Mouse (Mus musculus): ENCODE data around the gene Mcrip2. TPM values are rescaled to one million over a fixed set of nuclear protein-coding genes. Genes with fewer than 3 reads are reported as not detected.

Mcrip2 gene
- polyA plus RNA-seq, 1 experiment from 2014 or later: 15.9 TPM

DNA sequence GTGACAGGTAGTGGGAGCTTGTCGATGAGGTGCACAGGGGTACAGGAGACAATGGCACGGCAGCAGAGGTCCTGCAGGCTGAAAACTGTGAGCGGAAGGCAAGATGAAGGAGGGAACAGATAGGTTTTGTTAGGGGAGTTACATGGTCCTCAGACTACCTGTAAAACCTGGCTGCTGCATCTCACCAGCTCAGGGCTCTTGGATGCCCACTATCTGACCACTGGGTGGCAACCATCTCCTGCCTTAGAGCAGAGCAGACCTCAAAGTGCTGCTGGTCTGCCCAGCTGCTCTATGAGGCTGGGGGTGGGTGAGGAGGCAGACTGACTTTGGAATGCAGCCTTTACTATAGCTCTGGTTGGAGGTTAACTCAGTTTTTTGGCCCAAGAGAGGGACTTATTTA, 15.3 kb upstream of the Mcrip2 start:
- Histone ChIP-seq H3K4me1 (ENCODE audit: control insufficient read depth, insufficient read depth, low read length) (no peaks in the 10 kb centered on the region), H3K9ac (ENCODE audit: low read length) (no peak overlapping the region), H3K9me3 (replicated peaks; ENCODE audit: control insufficient read depth, low read length) (no peaks in the 10 kb centered on the region), H3K4me2 (ENCODE audit: low read length) (no peak overlapping the region), H3K27ac (ENCODE audit: low read depth, low read length) (no peak overlapping the region), H3K4me3 (ENCODE audit: low read depth, low read length) (no peak overlapping the region), H3K27me3 (replicated peaks; ENCODE audit: control insufficient read depth, insufficient read depth, low read length) (no peaks in the 10 kb centered on the region), H3K36me3 (ENCODE audit: control insufficient read depth, insufficient read depth, low read length) (peaks cover 44% of the 10 kb centered on the region)
- ATAC-seq (no peak), DNase-seq (ENCODE audit: low spot score) (no peak)
- 85% methylated on average over 3 of the region's 3 CpGs for WGBS

DNA sequence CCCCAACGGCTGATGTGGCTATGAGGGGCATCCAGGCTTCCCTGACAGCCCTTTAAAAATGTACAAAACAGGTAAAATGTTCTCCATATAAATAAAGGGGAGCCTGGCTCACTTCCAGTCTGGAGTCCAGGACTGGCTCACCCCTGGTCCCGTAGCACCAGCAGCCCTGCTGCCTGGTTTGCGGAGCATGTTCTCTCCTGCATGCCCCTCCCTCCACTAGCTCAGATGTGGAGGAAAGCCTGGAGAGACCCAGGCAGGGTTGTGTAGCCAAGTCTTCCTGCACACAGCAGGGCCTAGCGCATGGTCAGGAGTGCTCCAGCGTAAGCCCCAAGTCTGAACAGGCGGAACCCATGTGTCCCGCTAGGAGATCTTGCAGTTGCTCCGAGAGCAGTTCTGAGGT, 14.7 kb upstream of the Mcrip2 start:
- H3K4me2 ChIP-seq (ENCODE audit: low read length): no peak overlapping the region
- no peak overlapping the region for H3K27ac ChIP-seq (ENCODE audit: low read depth, low read length)
- H3K27me3 ChIP-seq (replicated peaks; ENCODE audit: control insufficient read depth, insufficient read depth, low read length): no peaks in the 10 kb centered on the region
- no peak overlapping the region for H3K4me3 ChIP-seq (ENCODE audit: low read depth, low read length)
- H3K9ac ChIP-seq (ENCODE audit: low read length): no peak overlapping the region
- DNase-seq (ENCODE audit: low spot score): no peak
- peaks cover 46% of the 10 kb centered on the region for H3K36me3 ChIP-seq (ENCODE audit: control insufficient read depth, insufficient read depth, low read length)
- WGBS: 85% methylated on average over 8 of the region's 8 CpGs
- ATAC-seq: no peak
- no peaks in the 10 kb centered on the region for H3K9me3 ChIP-seq (replicated peaks; ENCODE audit: control insufficient read depth, low read length)
- H3K4me1 ChIP-seq (ENCODE audit: control insufficient read depth, insufficient read depth, low read length): no peaks in the 10 kb centered on the region

DNA sequence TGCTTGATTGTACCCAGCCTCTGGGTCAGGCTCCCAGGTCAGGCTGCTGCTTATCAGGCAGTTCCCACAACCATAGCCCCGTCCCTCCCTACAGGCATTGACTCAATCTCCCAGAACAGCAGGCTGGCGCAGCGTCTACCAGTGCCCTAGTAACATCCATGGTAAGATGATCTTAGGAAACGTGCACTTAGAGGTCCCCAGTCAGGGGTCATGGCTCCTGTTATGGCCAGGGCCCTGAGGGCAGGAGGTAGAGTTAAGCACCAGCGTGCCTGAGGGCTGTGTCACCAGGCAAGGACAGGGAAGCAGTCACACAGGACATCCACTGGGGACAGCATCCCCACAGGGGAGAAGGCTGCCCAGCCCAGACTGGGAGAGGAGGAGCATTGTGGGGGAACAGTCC, 13.7 kb upstream of the Mcrip2 start:
- DNase-seq (ENCODE audit: low spot score): no peak

DNA sequence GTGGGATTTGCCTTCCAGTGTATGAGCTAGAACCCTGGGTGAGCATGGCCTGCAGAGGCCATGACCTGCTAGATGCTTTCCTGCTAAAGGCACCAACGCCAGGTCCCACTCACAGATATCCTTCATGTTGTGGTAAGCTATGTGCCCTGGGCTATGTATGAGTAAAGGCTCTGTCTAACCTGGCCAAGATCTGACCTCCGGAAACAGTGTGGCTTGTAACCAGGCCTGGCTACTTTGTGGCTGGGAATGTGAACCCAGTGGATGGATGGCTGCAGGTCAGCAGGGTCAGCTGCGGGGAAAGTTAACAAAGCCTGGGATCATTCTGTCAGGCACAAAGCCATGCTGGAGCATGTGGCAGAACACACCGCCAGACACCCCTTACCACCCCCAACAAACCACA, 13.1 kb upstream of the Mcrip2 start:
- no peak for DNase-seq (ENCODE audit: low spot score)
- H3K27me3 ChIP-seq (replicated peaks; ENCODE audit: control insufficient read depth, insufficient read depth, low read length): no peaks in the 10 kb centered on the region
- H3K9me3 ChIP-seq (replicated peaks; ENCODE audit: control insufficient read depth, low read length): no peaks in the 10 kb centered on the region
- peaks cover 45% of the 10 kb centered on the region for H3K36me3 ChIP-seq (ENCODE audit: control insufficient read depth, insufficient read depth, low read length)
- 39% methylated on average over 4 of the region's 4 CpGs for WGBS
- ATAC-seq: no peak
- H3K4me3 ChIP-seq (ENCODE audit: low read depth, low read length): no peak overlapping the region
- no peak overlapping the region for H3K4me2 ChIP-seq (ENCODE audit: low read length)
- H3K4me1 ChIP-seq (ENCODE audit: control insufficient read depth, insufficient read depth, low read length): no peaks in the 10 kb centered on the region
- H3K9ac ChIP-seq (ENCODE audit: low read length): peak overlapping the region; percentile 29
- H3K27ac ChIP-seq (ENCODE audit: low read depth, low read length): peak overlapping the region; percentile 33; the same call in 1 of the 2 replicates

More for the DNA sequence above, 13.7 kb upstream of the Mcrip2 start:
- Histone ChIP-seq H3K9me3 (replicated peaks; ENCODE audit: control insufficient read depth, low read length) (no peaks in the 10 kb centered on the region), H3K9ac (ENCODE audit: low read length) (no peak overlapping the region), H3K4me2 (ENCODE audit: low read length) (no peak overlapping the region), H3K4me1 (ENCODE audit: control insufficient read depth, insufficient read depth, low read length) (no peaks in the 10 kb centered on the region), H3K4me3 (ENCODE audit: low read depth, low read length) (no peak overlapping the region), H3K27ac (ENCODE audit: low read depth, low read length) (no peak overlapping the region), H3K36me3 (ENCODE audit: control insufficient read depth, insufficient read depth, low read length) (peaks cover 45% of the 10 kb centered on the region), H3K27me3 (replicated peaks; ENCODE audit: control insufficient read depth, insufficient read depth, low read length) (no peaks in the 10 kb centered on the region)
- ATAC-seq: no peak
- 60% methylated on average over 5 of the region's 5 CpGs for WGBS

DNA sequence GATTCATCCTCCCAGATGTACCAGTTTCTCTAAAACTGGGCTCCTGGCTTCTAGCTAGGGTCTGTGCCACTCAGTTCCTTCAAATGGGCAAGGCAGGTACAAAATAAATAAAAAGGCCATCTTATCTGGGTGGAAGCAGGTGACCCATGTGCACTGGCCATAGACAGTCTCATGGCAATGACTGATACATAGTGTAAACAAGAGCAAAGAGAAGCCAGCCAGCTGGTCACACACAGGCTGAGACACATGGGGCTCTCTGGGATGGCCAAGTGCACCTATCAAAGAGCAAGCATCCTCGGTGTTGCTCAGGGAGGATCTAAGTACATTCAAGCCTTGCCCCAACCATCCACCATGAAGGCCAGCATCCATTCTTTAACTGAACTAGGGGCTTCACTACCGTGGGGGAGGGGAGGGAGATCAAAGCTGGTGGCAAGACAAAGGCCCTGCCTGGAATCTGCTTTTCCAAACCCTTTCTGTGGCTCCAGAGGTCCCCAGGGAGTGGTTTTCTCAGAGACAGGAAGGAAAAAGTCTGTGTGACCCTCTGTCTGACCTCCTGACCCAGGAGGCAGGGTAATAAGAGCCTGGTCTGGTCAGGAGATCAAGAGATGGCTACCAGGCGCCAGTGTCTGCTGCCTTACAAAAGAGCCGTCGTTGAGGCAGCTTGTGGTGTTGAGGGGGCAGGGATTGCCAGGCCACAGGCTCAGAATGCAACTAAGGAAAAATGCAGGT, 12.5 kb upstream of the Mcrip2 start:
- Histone ChIP-seq H3K27ac (ENCODE audit: low read depth, low read length) (peak overlapping the region; percentile 33; the same call in 1 of the 2 replicates), H3K4me1 (ENCODE audit: control insufficient read depth, insufficient read depth, low read length) (peaks cover 6% of the 10 kb centered on the region)
- 6% methylated on average over 5 of the region's 5 CpGs for WGBS

DNA sequence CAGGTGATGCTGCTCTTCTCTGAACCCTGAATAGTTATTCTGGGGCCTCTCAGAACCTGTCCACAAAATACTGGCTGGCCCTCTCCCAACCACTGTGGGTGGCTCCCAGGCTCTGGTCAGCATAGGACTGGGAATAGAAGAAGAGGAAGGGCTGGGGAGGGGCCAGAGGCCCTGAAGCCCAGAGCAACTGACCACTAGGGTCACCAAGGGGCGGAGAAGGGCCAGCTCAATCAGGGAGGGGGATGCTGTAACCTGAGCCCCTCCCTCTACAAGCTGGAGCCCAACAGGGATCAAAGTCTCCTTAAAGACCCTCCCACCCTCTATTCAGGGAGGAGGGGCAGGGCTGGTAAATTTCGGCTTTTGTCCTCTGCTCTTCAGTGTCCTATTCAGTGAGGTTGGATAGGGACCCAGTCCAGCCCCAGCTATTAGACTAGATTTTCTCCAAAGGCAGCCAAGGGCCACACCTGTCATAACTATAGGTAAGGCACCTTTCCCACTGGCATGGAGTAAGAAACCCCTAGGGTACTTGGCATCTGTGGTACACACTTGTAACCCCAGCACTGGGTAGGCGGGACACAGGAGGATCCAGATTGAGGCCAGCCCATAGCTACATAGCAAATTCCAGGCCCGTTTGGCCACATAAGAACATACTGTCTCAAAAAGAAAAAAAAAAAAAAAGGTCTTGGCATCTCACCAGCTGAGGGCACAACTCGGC, 11.8 kb upstream of the Mcrip2 start, which contains the start of gene Wfikkn1:
TSS of gene Wfikkn1 (minus strand) at position 663 of the 715 bp plus-strand sequence.
- Histone ChIP-seq H3K4me2 (ENCODE audit: low read length) (no peak within 1 kb of the TSS), H3K9ac (ENCODE audit: low read length) (peak within 1 kb of the TSS; percentile 29), H3K4me1 (ENCODE audit: control insufficient read depth, insufficient read depth, low read length) (peaks cover 7% of the 10 kb centered on the region), H3K4me3 (ENCODE audit: low read depth, low read length) (no peak within 1 kb of the TSS), H3K27me3 (replicated peaks; ENCODE audit: control insufficient read depth, insufficient read depth, low read length) (no peaks in the 10 kb centered on the region), H3K27ac (ENCODE audit: low read depth, low read length) (peak within 1 kb of the TSS; percentile 33; the same call in 1 of the 2 replicates), H3K36me3 (ENCODE audit: control insufficient read depth, insufficient read depth, low read length) (peaks cover 45% of the 10 kb centered on the region), H3K9me3 (replicated peaks; ENCODE audit: control insufficient read depth, low read length) (no peaks in the 10 kb centered on the region)
- DNase-seq (ENCODE audit: low spot score) (no peak), ATAC-seq (no peak)
- WGBS: 28% methylated on average over 5 of the region's 5 CpGs

More for the DNA sequence above, 12.5 kb upstream of the Mcrip2 start:
- no peak for DNase-seq (ENCODE audit: low spot score)
- Histone ChIP-seq H3K9me3 (replicated peaks; ENCODE audit: control insufficient read depth, low read length) (no peaks in the 10 kb centered on the region), H3K27me3 (replicated peaks; ENCODE audit: control insufficient read depth, insufficient read depth, low read length) (no peaks in the 10 kb centered on the region), H3K4me3 (ENCODE audit: low read depth, low read length) (no peak overlapping the region), H3K36me3 (ENCODE audit: control insufficient read depth, insufficient read depth, low read length) (peaks cover 45% of the 10 kb centered on the region), H3K9ac (ENCODE audit: low read length) (peak overlapping the region; percentile 29), H3K4me2 (ENCODE audit: low read length) (no peak overlapping the region)
- no peak for ATAC-seq

DNA sequence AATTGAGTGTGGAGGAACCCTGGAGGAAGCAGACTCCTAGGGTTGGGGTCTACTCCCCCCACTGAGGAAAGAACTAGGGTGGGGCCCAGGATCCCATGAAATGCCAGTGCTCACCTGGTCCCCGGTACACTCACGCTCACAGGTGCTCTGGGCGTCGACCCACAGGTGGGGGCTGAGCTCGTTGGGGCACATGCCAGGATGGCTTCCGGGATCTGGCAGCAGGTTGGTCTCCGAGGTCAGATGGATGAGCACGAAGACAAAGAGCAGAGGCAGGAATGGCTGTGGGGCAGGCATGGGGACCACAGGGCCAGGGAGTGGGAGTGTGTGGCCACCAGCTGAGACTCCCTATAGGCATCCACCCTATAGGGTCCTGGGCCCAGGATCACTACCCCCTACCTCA, 11.2 kb upstream of the Mcrip2 start:
- H3K4me2 ChIP-seq (ENCODE audit: low read length): no peak overlapping the region
- H3K27me3 ChIP-seq (replicated peaks; ENCODE audit: control insufficient read depth, insufficient read depth, low read length): no peaks in the 10 kb centered on the region
- H3K9ac ChIP-seq (ENCODE audit: low read length): no peak overlapping the region
- ATAC-seq (no peak), DNase-seq (ENCODE audit: low spot score) (no peak)
- no peaks in the 10 kb centered on the region for H3K9me3 ChIP-seq (replicated peaks; ENCODE audit: control insufficient read depth, low read length)
- WGBS: 78% methylated on average over 8 of the region's 8 CpGs
- H3K4me1 ChIP-seq (ENCODE audit: control insufficient read depth, insufficient read depth, low read length): peaks cover 7% of the 10 kb centered on the region
- no peak overlapping the region for H3K27ac ChIP-seq (ENCODE audit: low read depth, low read length)
- no peak overlapping the region for H3K4me3 ChIP-seq (ENCODE audit: low read depth, low read length)
- H3K36me3 ChIP-seq (ENCODE audit: control insufficient read depth, insufficient read depth, low read length): peaks cover 45% of the 10 kb centered on the region

DNA sequence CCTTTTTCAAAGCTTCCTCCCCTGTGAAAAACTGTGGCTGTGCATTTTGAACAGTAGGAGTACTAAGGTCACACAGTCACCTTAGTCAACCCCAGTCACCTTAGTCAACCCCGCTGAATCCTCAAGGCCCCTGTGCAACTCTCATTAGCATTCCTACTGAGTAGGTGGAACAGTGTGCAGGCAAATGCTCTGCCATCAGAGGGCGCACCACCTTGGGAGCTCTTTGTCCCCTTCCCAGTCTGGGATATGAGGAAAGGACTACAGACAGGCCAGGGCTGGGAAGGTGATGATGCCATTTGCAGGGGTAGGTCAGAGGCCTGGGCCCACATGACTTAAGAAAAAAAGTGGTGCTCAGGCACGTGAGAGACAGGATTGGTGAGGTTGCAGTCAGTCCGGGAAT, 10.7 kb upstream of the Mcrip2 start:
- WGBS: 50% methylated on average over 4 of the region's 4 CpGs
- DNase-seq (ENCODE audit: low spot score): no peak
- Histone ChIP-seq H3K4me2 (ENCODE audit: low read length) (no peak overlapping the region), H3K4me1 (ENCODE audit: control insufficient read depth, insufficient read depth, low read length) (peaks cover 8% of the 10 kb centered on the region), H3K9me3 (replicated peaks; ENCODE audit: control insufficient read depth, low read length) (no peaks in the 10 kb centered on the region), H3K9ac (ENCODE audit: low read length) (no peak overlapping the region), H3K4me3 (ENCODE audit: low read depth, low read length) (no peak overlapping the region), H3K36me3 (ENCODE audit: control insufficient read depth, insufficient read depth, low read length) (peaks cover 40% of the 10 kb centered on the region), H3K27ac (ENCODE audit: low read depth, low read length) (no peak overlapping the region), H3K27me3 (replicated peaks; ENCODE audit: control insufficient read depth, insufficient read depth, low read length) (no peaks in the 10 kb centered on the region)
- ATAC-seq: no peak

DNA sequence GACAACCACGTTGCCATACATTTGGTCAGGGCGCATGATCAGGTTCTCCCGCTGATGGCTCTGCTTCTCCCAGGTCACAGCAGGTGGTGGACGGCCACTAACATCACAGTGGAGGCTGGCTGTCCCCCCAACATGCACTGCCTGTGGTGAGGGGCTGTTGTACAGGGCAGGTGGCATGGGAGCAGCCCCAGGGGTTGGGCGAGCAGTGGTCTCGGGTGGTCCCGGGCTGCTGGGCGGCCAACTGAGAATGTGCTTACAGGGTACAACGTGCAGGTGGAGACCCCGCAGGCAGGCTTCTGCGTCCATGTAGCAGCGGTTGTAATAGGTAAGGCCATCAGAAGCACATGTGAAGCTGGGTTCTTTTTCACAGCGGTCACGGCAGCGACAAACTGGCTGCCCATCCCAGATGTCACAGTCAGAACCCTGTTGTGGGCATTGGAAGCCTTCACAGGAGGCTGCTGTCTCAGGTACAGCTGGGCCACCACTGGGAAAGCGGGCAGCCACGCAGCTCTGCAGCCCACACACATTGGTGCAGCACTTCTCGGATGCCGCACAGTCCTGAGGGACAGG, 10.1 kb upstream of the Mcrip2 start:
- ATAC-seq (no peak), DNase-seq (ENCODE audit: low spot score) (no peak)
- no peak overlapping the region for H3K9ac ChIP-seq (ENCODE audit: low read length)
- H3K4me2 ChIP-seq (ENCODE audit: low read length): no peak overlapping the region
- H3K27me3 ChIP-seq (replicated peaks; ENCODE audit: control insufficient read depth, insufficient read depth, low read length): no peaks in the 10 kb centered on the region
- 87% methylated on average over 19 of the region's 19 CpGs for WGBS
- no peaks in the 10 kb centered on the region for H3K9me3 ChIP-seq (replicated peaks; ENCODE audit: control insufficient read depth, low read length)
- H3K36me3 ChIP-seq (ENCODE audit: control insufficient read depth, insufficient read depth, low read length): peaks cover 35% of the 10 kb centered on the region
- H3K27ac ChIP-seq (ENCODE audit: low read depth, low read length): no peak overlapping the region
- H3K4me3 ChIP-seq (ENCODE audit: low read depth, low read length): no peak overlapping the region
- H3K4me1 ChIP-seq (ENCODE audit: control insufficient read depth, insufficient read depth, low read length): peaks cover 13% of the 10 kb centered on the region

Measured in forebrain, embryonic 14.5 days (tissue).